Mouse (Mus musculus): ENCODE measurements around the gene Atp6v1f. TPM values are rescaled to one million over a fixed set of nuclear protein-coding genes. Genes with fewer than 3 reads are reported as not detected.

The Atp6v1f gene
- 264 and 293 TPM in 2 replicates for polyA plus RNA-seq (2015; fragmentation: Nextera tagmentation; extraction: Ambion mirVana)

- Histone ChIP-seq H3K9me3 (ENCODE audit: low read length) (no peaks in the 10 kb centered on the region), H3K36me3 (ENCODE audit: insufficient read depth, low read length) (0 out of 2 replicates have a peak, but pooled peaks cover 4% of the 10 kb centered on the region), H3K4me2 (replicated peaks; ENCODE audit: low read depth, low read length) (peak within 1 kb of the TSS; percentile 76), H3K4me3 (ENCODE audit: low read depth, low read length) (peak within 1 kb of the TSS; percentile 68), H3K4me1 (ENCODE audit: insufficient read depth, low read depth, low read length) (peaks cover 7% of the 10 kb centered on the region; the same call in 1 of the 2 replicates), H3K27ac (ENCODE audit: low read length) (peak within 1 kb of the TSS; percentile 32; the same call in 1 of the 2 replicates), H3K27me3 (replicated peaks; ENCODE audit: insufficient read depth, low read length) (no peaks in the 10 kb centered on the region; the same call in 1 of the 2 replicates), H3K9ac (replicated peaks; ENCODE audit: low read depth) (peak within 1 kb of the TSS; percentile 59)
- ATAC-seq (peak; percentile 97), DNase-seq (ENCODE audit: low spot score) (peak; percentile 98)
- TF ChIP-seq EP300 (IDR thresholded peaks at IDR 0.05) (no peak), CTCF (IDR thresholded peaks at IDR 0.05) (no peak)
- WGBS, result under 1% methylated on average over 39 of the region's 39 CpGs
Measured at GRCm38 (mm10) chr6:29467583-29468354, at the start of gene Atp6v1f. Gene Atp6v1f (plus strand): TSS chr6:29467718.

GRCm38 (mm10) chr6:29420596-29420995 lies 46.9 kb upstream of the Atp6v1f start:
- WGBS, result 70% methylated on average over 2 of the region's 2 CpGs
- no peaks in the 10 kb centered on the region for H3K36me3 ChIP-seq (ENCODE audit: insufficient read depth, low read length)
- H3K27me3 ChIP-seq (replicated peaks; ENCODE audit: insufficient read depth, low read length), result no peaks in the 10 kb centered on the region
- no peak for DNase-seq (ENCODE audit: low spot score)
- H3K4me2 ChIP-seq (replicated peaks; ENCODE audit: low read depth, low read length), result no peak overlapping the region
- no peak overlapping the region for H3K4me3 ChIP-seq (ENCODE audit: low read depth, low read length)
- no peaks in the 10 kb centered on the region for H3K4me1 ChIP-seq (ENCODE audit: insufficient read depth, low read depth, low read length)
- H3K27ac ChIP-seq (ENCODE audit: low read length), result no peak overlapping the region
- H3K9me3 ChIP-seq (ENCODE audit: low read length), result no peaks in the 10 kb centered on the region
- no peak for ATAC-seq
- TF ChIP-seq EP300 (IDR thresholded peaks at IDR 0.05), result no peak
- no peak for TF ChIP-seq CTCF (IDR thresholded peaks at IDR 0.05)
- H3K9ac ChIP-seq (replicated peaks; ENCODE audit: low read depth), result no peak overlapping the region

GRCm38 (mm10) chr6:29425118-29425517 lies 42.4 kb upstream of the Atp6v1f start:
- 84% methylated on average over 8 of the region's 8 CpGs for WGBS
- H3K4me3 ChIP-seq (ENCODE audit: low read depth, low read length), result no peak overlapping the region
- DNase-seq (ENCODE audit: low spot score) (no peak), ATAC-seq (no peak)
- TF ChIP-seq EP300 (IDR thresholded peaks at IDR 0.05) (no peak), CTCF (IDR thresholded peaks at IDR 0.05) (no peak)
- no peaks in the 10 kb centered on the region for H3K36me3 ChIP-seq (ENCODE audit: insufficient read depth, low read length)
- no peak overlapping the region for H3K4me2 ChIP-seq (replicated peaks; ENCODE audit: low read depth, low read length)
- H3K27ac ChIP-seq (ENCODE audit: low read length), result no peak overlapping the region
- no peaks in the 10 kb centered on the region for H3K4me1 ChIP-seq (ENCODE audit: insufficient read depth, low read depth, low read length)
- H3K27me3 ChIP-seq (replicated peaks; ENCODE audit: insufficient read depth, low read length), result no peaks in the 10 kb centered on the region
- H3K9ac ChIP-seq (replicated peaks; ENCODE audit: low read depth), result no peak overlapping the region
- H3K9me3 ChIP-seq (ENCODE audit: low read length), result no peaks in the 10 kb centered on the region

GRCm38 (mm10) chr6:29426331-29426730 lies 41.2 kb upstream of the Atp6v1f start:
- ATAC-seq (no peak), DNase-seq (ENCODE audit: low spot score) (no peak)
- H3K9me3 ChIP-seq (ENCODE audit: low read length), result no peaks in the 10 kb centered on the region
- H3K9ac ChIP-seq (replicated peaks; ENCODE audit: low read depth), result no peak overlapping the region
- H3K4me3 ChIP-seq (ENCODE audit: low read depth, low read length), result no peak overlapping the region
- H3K36me3 ChIP-seq (ENCODE audit: insufficient read depth, low read length), result no peaks in the 10 kb centered on the region
- TF ChIP-seq CTCF (IDR thresholded peaks at IDR 0.05) (no peak), EP300 (IDR thresholded peaks at IDR 0.05) (no peak)
- H3K4me1 ChIP-seq (ENCODE audit: insufficient read depth, low read depth, low read length), result no peaks in the 10 kb centered on the region
- no peaks in the 10 kb centered on the region for H3K27me3 ChIP-seq (replicated peaks; ENCODE audit: insufficient read depth, low read length)
- no peak overlapping the region for H3K27ac ChIP-seq (ENCODE audit: low read length)
- WGBS, result 67% methylated on average over 6 of the region's 6 CpGs
- no peak overlapping the region for H3K4me2 ChIP-seq (replicated peaks; ENCODE audit: low read depth, low read length)

- 46% methylated on average over 4 of the region's 4 CpGs for WGBS
- ATAC-seq (no peak), DNase-seq (ENCODE audit: low spot score) (no peak)
- Histone ChIP-seq H3K27ac (ENCODE audit: low read length) (no peak overlapping the region), H3K9me3 (ENCODE audit: low read length) (no peaks in the 10 kb centered on the region), H3K36me3 (ENCODE audit: insufficient read depth, low read length) (no peaks in the 10 kb centered on the region), H3K4me3 (ENCODE audit: low read depth, low read length) (no peak overlapping the region), H3K4me2 (replicated peaks; ENCODE audit: low read depth, low read length) (no peak overlapping the region), H3K27me3 (replicated peaks; ENCODE audit: insufficient read depth, low read length) (0 out of 2 replicates have a peak, but pooled peaks cover 6% of the 10 kb centered on the region), H3K9ac (replicated peaks; ENCODE audit: low read depth) (no peak overlapping the region), H3K4me1 (ENCODE audit: insufficient read depth, low read depth, low read length) (no peaks in the 10 kb centered on the region)
- TF ChIP-seq CTCF (IDR thresholded peaks at IDR 0.05) (no peak), EP300 (IDR thresholded peaks at IDR 0.05) (no peak)
Measured at GRCm38 (mm10) chr6:29428171-29428570, 39.3 kb upstream of the Atp6v1f start.

- Histone ChIP-seq H3K36me3 (ENCODE audit: insufficient read depth, low read length) (no peaks in the 10 kb centered on the region), H3K27me3 (replicated peaks; ENCODE audit: insufficient read depth, low read length) (0 out of 2 replicates have a peak, but pooled peaks cover 6% of the 10 kb centered on the region), H3K9ac (replicated peaks; ENCODE audit: low read depth) (no peak overlapping the region), H3K9me3 (ENCODE audit: low read length) (no peaks in the 10 kb centered on the region), H3K4me2 (replicated peaks; ENCODE audit: low read depth, low read length) (no peak overlapping the region), H3K4me1 (ENCODE audit: insufficient read depth, low read depth, low read length) (no peaks in the 10 kb centered on the region), H3K27ac (ENCODE audit: low read length) (no peak overlapping the region), H3K4me3 (ENCODE audit: low read depth, low read length) (no peak overlapping the region)
- 50% methylated on average over 15 of the region's 15 CpGs for WGBS
- no peak for TF ChIP-seq EP300 (IDR thresholded peaks at IDR 0.05)
- no peak for TF ChIP-seq CTCF (IDR thresholded peaks at IDR 0.05)
- DNase-seq (ENCODE audit: low spot score) (no peak), ATAC-seq (no peak)
Measured at GRCm38 (mm10) chr6:29430681-29431420, 36.7 kb upstream of the Atp6v1f start.

Data from lung, postnatal 0 days (tissue).